Mouse (Mus musculus) embryo, embryonic 11.5 days (tissue): ENCODE data around the gene Abhd5.
A peak's percentile ranks its signal among the peaks of the same experiment; 100 is the strongest.

Source experiments
- DNase-seq: peaks from one replicate; pipeline ENCODE4 v3.0.0-alpha.2; 2012; ENCODE audit warnings: low read depth, low spot score

The Abhd5 gene

GRCm38 (mm10) chr9:122415056-122415775 is 63.8 kb downstream of the Abhd5 start:
- no peak for DNase-seq

GRCm38 (mm10) chr9:122416617-122417016 is 65.2 kb downstream of the Abhd5 start:
- no peak for DNase-seq

GRCm38 (mm10) chr9:122420195-122420756 is 68.9 kb downstream of the Abhd5 start:
- DNase-seq = no peak

- peak; percentile 64 for DNase-seq
These were observed 69.7 kb downstream of the Abhd5 start for GRCm38 (mm10) chr9:122420772-122421764.

- no peak for DNase-seq
These were observed 70.5 kb downstream of the Abhd5 start for GRCm38 (mm10) chr9:122421911-122422310.

- DNase-seq = no peak
These were observed 71.3 kb downstream of the Abhd5 start for GRCm38 (mm10) chr9:122422706-122423105.

- no peak for DNase-seq
These were observed 71.7 kb downstream of the Abhd5 start for GRCm38 (mm10) chr9:122423146-122423545.

GRCm38 (mm10) chr9:122424941-122425608 is 73.7 kb downstream of the Abhd5 start:
- DNase-seq = no peak

- no peak for DNase-seq
These were observed 77.7 kb downstream of the Abhd5 start for GRCm38 (mm10) chr9:122429058-122429649.

- DNase-seq = no peak
These were observed 78.3 kb downstream of the Abhd5 start for GRCm38 (mm10) chr9:122429685-122430084.
